Mouse (Mus musculus): ENCODE data around the gene Smchd1. TPM values are rescaled to one million over a fixed set of nuclear protein-coding genes. Genes with fewer than 3 reads are reported as not detected.

Smchd1 gene
- polyA plus RNA-seq (2012; rRNA removed), result 23.7 and 26.6 TPM in 2 replicates

- Histone ChIP-seq H3K4me1 (ENCODE audit: control insufficient read depth, insufficient read depth, low read length) (peaks cover 4% of the 10 kb centered on the region), H3K4me3 (ENCODE audit: insufficient read depth, low read length) (peak within 1 kb of the TSS; percentile 95), H3K27ac (ENCODE audit: insufficient read depth, low read length) (peak within 1 kb of the TSS; percentile 92)
- no peak for TF ChIP-seq CTCF (IDR thresholded peaks at IDR 0.05; ENCODE audit: extremely low read depth, insufficient read depth, low read length)
- TF ChIP-seq POLR2A (IDR thresholded peaks at IDR 0.05; ENCODE audit: extremely low read depth, insufficient read depth, low read length), result peak; percentile 54; the same call in 1 of the 2 replicates
Measured at GRCm38 (mm10) chr17:71474762-71475704, at the start of gene Smchd1. Smchd1 (minus strand) TSS chr17:71475343.

DNA sequence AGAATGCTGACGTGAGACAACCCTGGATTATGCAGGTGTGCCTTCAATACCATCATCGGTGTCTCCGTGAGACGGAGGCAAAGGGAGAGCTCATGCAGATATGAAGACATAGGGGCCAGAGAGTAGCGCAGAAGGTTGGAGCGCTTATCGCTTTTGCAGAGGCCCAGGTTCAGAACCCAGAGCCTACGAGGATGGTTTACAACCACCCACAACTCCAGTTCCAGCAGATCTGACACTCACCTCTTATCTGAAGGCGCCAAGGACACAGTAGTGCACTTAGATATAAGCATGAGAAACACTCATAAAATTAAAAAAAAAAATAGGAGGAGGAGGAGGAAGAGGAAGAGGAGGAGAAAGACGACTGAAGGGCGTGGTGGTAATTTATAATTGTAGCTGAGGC lies 35.2 kb upstream of the Smchd1 start:
- H3K4me1 ChIP-seq (ENCODE audit: control insufficient read depth, insufficient read depth, low read length), result no peaks in the 10 kb centered on the region
- no peak overlapping the region for H3K4me3 ChIP-seq (ENCODE audit: insufficient read depth, low read length)
- no peak for TF ChIP-seq POLR2A (IDR thresholded peaks at IDR 0.05; ENCODE audit: extremely low read depth, insufficient read depth, low read length)
- TF ChIP-seq CTCF (IDR thresholded peaks at IDR 0.05; ENCODE audit: extremely low read depth, insufficient read depth, low read length), result no peak
- H3K27ac ChIP-seq (ENCODE audit: insufficient read depth, low read length), result no peak overlapping the region

- Histone ChIP-seq H3K27ac (ENCODE audit: insufficient read depth, low read length) (no peak overlapping the region), H3K4me1 (ENCODE audit: control insufficient read depth, insufficient read depth, low read length) (no peaks in the 10 kb centered on the region), H3K4me3 (ENCODE audit: insufficient read depth, low read length) (no peak overlapping the region)
- no peak for TF ChIP-seq CTCF (IDR thresholded peaks at IDR 0.05; ENCODE audit: extremely low read depth, insufficient read depth, low read length)
- TF ChIP-seq POLR2A (IDR thresholded peaks at IDR 0.05; ENCODE audit: extremely low read depth, insufficient read depth, low read length), result no peak
Measured at GRCm38 (mm10) chr17:71506832-71507231, 31.7 kb upstream of the Smchd1 start.

GRCm38 (mm10) chr17:71495784-71496183 lies 20.6 kb upstream of the Smchd1 start:
- no peaks in the 10 kb centered on the region for H3K4me1 ChIP-seq (ENCODE audit: control insufficient read depth, insufficient read depth, low read length)
- no peak overlapping the region for H3K4me3 ChIP-seq (ENCODE audit: insufficient read depth, low read length)
- no peak overlapping the region for H3K27ac ChIP-seq (ENCODE audit: insufficient read depth, low read length)
- TF ChIP-seq POLR2A (IDR thresholded peaks at IDR 0.05; ENCODE audit: extremely low read depth, insufficient read depth, low read length), result no peak
- TF ChIP-seq CTCF (IDR thresholded peaks at IDR 0.05; ENCODE audit: extremely low read depth, insufficient read depth, low read length), result no peak

- no peaks in the 10 kb centered on the region for H3K4me1 ChIP-seq (ENCODE audit: control insufficient read depth, insufficient read depth, low read length)
- TF ChIP-seq CTCF (IDR thresholded peaks at IDR 0.05; ENCODE audit: extremely low read depth, insufficient read depth, low read length) (no peak), POLR2A (IDR thresholded peaks at IDR 0.05; ENCODE audit: extremely low read depth, insufficient read depth, low read length) (no peak)
- H3K4me3 ChIP-seq (ENCODE audit: insufficient read depth, low read length), result no peak overlapping the region
- no peak overlapping the region for H3K27ac ChIP-seq (ENCODE audit: insufficient read depth, low read length)
Measured at GRCm38 (mm10) chr17:71491332-71491686, 16.2 kb upstream of the Smchd1 start.

DNA sequence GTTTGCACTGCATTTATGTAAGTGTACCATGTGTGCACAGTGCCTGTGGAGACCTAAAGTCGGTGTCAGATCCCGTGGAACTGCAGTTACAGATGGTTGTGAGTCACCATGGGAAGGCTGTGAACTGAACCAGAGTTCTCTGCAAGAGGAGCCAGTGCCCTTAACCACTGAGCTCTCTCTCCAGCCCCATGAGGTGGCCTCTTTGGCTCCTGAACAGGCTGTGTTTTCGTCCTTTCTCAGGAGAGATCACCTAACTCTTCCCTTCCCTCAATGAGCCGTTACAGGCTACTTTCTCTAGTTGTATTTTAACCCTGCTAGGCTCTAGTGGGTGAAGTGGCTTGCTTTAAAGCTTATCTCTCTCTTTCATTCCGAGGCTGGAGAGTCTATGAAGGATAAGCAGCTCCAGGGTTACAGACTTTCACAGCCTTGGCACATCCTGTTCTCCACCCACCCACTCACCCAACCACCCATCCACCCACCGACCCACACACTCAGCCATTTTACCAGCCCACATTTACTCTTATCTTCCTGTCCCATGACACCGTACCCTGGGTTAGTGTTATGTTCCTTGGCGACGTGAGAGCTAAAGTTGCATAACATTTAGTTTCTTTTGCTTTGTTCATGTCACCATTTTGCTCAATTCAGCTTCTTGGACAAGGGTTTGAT lies 15.7 kb upstream of the Smchd1 start:
- H3K27ac ChIP-seq (ENCODE audit: insufficient read depth, low read length), result no peak overlapping the region
- no peaks in the 10 kb centered on the region for H3K4me1 ChIP-seq (ENCODE audit: control insufficient read depth, insufficient read depth, low read length)
- no peak overlapping the region for H3K4me3 ChIP-seq (ENCODE audit: insufficient read depth, low read length)
- TF ChIP-seq POLR2A (IDR thresholded peaks at IDR 0.05; ENCODE audit: extremely low read depth, insufficient read depth, low read length) (no peak), CTCF (IDR thresholded peaks at IDR 0.05; ENCODE audit: extremely low read depth, insufficient read depth, low read length) (no peak)

- no peak overlapping the region for H3K27ac ChIP-seq (ENCODE audit: insufficient read depth, low read length)
- H3K4me3 ChIP-seq (ENCODE audit: insufficient read depth, low read length), result no peak overlapping the region
- H3K4me1 ChIP-seq (ENCODE audit: control insufficient read depth, insufficient read depth, low read length), result no peaks in the 10 kb centered on the region
- TF ChIP-seq POLR2A (IDR thresholded peaks at IDR 0.05; ENCODE audit: extremely low read depth, insufficient read depth, low read length), result no peak
- TF ChIP-seq CTCF (IDR thresholded peaks at IDR 0.05; ENCODE audit: extremely low read depth, insufficient read depth, low read length), result no peak
Measured at GRCm38 (mm10) chr17:71489703-71490461, 14.7 kb upstream of the Smchd1 start.

DNA sequence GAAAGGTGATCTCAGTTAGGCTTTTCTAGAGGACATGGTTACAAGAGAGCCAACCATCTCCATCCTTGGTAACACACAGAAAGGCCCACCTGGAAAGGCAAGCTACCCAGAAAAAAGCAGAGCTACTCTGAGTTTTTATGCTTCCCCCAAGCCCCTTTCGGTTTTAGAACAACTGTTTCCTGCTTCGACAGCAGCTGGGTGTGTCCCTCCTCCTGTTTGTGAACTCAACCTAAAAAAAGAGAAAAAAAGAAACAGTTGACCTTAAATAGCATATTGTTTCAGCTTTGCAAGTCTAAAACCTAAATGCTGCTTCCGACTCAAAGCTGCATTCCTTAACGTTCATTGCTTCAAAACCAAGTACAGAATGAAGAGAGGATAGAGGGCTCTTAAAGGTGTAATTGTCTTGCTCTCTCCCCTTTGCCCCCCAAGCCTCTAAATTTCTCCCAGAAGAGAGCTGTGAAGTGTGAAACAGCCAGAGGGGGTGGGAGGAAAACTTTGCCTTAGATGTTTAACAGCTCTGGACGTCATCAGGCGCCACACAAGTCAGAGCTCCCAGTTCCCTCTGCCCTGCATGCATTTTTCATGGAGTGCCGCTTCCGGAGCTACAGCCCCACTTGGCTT lies 11.2 kb upstream of the Smchd1 start:
- Histone ChIP-seq H3K27ac (ENCODE audit: insufficient read depth, low read length) (peak overlapping the region; percentile 95), H3K4me3 (ENCODE audit: insufficient read depth, low read length) (no peak overlapping the region), H3K4me1 (ENCODE audit: control insufficient read depth, insufficient read depth, low read length) (no peaks in the 10 kb centered on the region)
- no peak for TF ChIP-seq CTCF (IDR thresholded peaks at IDR 0.05; ENCODE audit: extremely low read depth, insufficient read depth, low read length)
- TF ChIP-seq POLR2A (IDR thresholded peaks at IDR 0.05; ENCODE audit: extremely low read depth, insufficient read depth, low read length), result no peak

DNA sequence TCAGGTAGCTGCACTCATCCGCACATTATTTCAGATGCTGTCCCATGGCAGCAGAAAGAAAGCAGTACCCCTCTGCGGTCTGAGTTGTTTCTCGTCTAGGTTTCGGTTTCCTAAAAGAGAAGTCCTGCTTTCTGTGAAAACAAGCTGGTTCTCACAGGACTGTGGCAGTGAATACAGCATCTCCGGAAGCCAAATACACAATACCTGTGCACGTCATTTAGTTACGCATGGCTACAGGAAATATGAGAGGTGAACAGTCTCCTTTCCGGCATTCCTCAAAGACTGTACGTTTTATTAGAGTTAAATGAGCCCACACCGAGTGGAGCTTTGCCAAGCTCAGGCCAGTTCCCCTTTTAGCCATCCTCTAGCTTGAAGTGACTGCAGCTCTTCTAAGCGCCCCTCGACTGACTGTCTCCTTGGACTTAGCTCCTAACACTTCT lies 10.7 kb upstream of the Smchd1 start:
- Histone ChIP-seq H3K4me1 (ENCODE audit: control insufficient read depth, insufficient read depth, low read length) (no peaks in the 10 kb centered on the region), H3K27ac (ENCODE audit: insufficient read depth, low read length) (peak overlapping the region; percentile 95), H3K4me3 (ENCODE audit: insufficient read depth, low read length) (no peak overlapping the region)
- no peak for TF ChIP-seq POLR2A (IDR thresholded peaks at IDR 0.05; ENCODE audit: extremely low read depth, insufficient read depth, low read length)
- TF ChIP-seq CTCF (IDR thresholded peaks at IDR 0.05; ENCODE audit: extremely low read depth, insufficient read depth, low read length), result no peak
